Comparison of ENCODE assay signal across 8 mouse cellular contexts in the genomic region with DNA sequence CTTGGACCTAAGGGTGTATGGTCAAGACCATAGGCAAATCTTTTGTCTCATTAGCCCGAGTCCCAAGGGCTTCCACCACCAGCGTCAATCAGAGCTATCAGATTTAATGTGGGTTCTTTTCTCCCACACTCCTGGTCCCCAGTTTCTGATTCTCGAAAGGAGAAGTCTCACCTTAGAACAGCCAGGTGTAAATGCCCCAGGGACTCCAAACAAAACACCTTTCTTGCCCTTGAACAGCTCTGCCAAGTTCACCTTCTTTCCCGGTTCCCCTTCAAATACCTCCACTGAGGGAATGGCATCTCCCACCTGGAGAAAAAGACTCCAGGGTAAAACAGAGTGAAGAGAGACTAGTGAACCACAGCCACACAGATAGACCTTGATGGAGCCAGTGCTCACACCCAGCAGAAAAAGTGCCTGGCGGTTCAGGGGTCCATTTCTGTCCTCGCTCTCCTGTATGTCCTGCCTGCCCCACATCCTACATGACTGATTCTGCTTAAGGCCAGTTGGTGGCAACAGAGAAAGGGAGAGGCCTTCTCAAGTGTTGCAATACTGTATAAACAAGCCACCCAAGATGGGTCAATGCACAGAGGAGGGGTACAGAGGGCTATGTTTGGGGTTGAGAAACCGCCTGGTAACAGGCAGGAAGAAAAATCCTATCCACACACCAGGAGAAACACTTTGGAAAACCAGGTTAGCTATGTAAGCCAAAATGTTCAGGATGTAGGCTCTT. TPM values are rescaled to one million over a fixed set of nuclear protein-coding genes. Genes with fewer than 3 reads are reported as not detected.
DNase-seq lines count a peak whose midpoint lies in the region; ATAC-seq and TF ChIP-seq lines count a peak whose summit lies in the region.

No protein-coding gene starts in this region.

- H3K9ac ChIP-seq in kidney, embryonic 14.5 days (ENCODE audit: low read depth, low read length) = peak overlapping the region; percentile 72; the same call in 1 of the 2 replicates
- no peak overlapping the region for H3K9ac ChIP-seq in forebrain, embryonic 11.5 days (ENCODE audit: low read length)
- peak overlapping the region; percentile 2; the same call in 1 of the 2 replicates for H3K9ac ChIP-seq in limb, embryonic 14.5 days (ENCODE audit: low read depth, low read length, severe bottlenecking)
- peak overlapping the region; percentile 22; the same call in 1 of the 2 replicates for H3K9ac ChIP-seq in neural tube, embryonic 12.5 days

- peaks cover 44% of the 10 kb centered on the region for H3K36me3 ChIP-seq in kidney, embryonic 14.5 days (ENCODE audit: control insufficient read depth, insufficient read depth, low read length)
- peaks cover 9% of the 10 kb centered on the region for H3K36me3 ChIP-seq in forebrain, embryonic 11.5 days (ENCODE audit: control insufficient read depth, insufficient read depth, low read length)
- H3K36me3 ChIP-seq in limb, embryonic 14.5 days (ENCODE audit: control insufficient read depth, insufficient read depth, low read length) = peaks cover 43% of the 10 kb centered on the region
- peaks cover 42% of the 10 kb centered on the region for H3K36me3 ChIP-seq in neural tube, embryonic 12.5 days

- no peaks in the 10 kb centered on the region for H3K9me3 ChIP-seq in kidney, embryonic 14.5 days (ENCODE audit: control insufficient read depth, low read length)
- H3K9me3 ChIP-seq in forebrain, embryonic 11.5 days (ENCODE audit: control insufficient read depth, low read length) = no peaks in the 10 kb centered on the region
- no peaks in the 10 kb centered on the region for H3K9me3 ChIP-seq in limb, embryonic 14.5 days (ENCODE audit: control insufficient read depth, low read length)
- no peaks in the 10 kb centered on the region for H3K9me3 ChIP-seq in neural tube, embryonic 12.5 days

- WGBS in kidney, embryonic 14.5 days = 75% methylated on average over 7 of the region's 7 CpGs
- 89% methylated on average over 7 of the region's 7 CpGs for WGBS in forebrain, embryonic 11.5 days
- 83% methylated on average over 7 of the region's 7 CpGs for WGBS in limb, embryonic 14.5 days
- WGBS in neural tube, embryonic 12.5 days = 91% methylated on average over 7 of the region's 7 CpGs

- peaks cover 21% of the 10 kb centered on the region; the same call in 1 of the 2 replicates for H3K4me1 ChIP-seq in kidney, embryonic 14.5 days (ENCODE audit: control insufficient read depth, insufficient read depth, low read length)
- peaks cover 15% of the 10 kb centered on the region for H3K4me1 ChIP-seq in forebrain, embryonic 11.5 days (replicated peaks; ENCODE audit: control insufficient read depth, insufficient read depth, low read length)
- peaks cover 12% of the 10 kb centered on the region for H3K4me1 ChIP-seq in limb, embryonic 14.5 days (ENCODE audit: control insufficient read depth, insufficient read depth, low read length)
- H3K4me1 ChIP-seq in neural tube, embryonic 12.5 days = peaks cover 30% of the 10 kb centered on the region

- ATAC-seq in kidney, embryonic 14.5 days (ENCODE audit: low FRiP score, low TSS enrichment) = no peak
- ATAC-seq in forebrain, embryonic 11.5 days (replicated peaks; ENCODE audit: low FRiP score) = no peak
- ATAC-seq in limb, embryonic 14.5 days (ENCODE audit: low FRiP score, low read depth) = no peak
- no peak for ATAC-seq in neural tube, embryonic 12.5 days (ENCODE audit: low FRiP score, low read depth)
- no peak for ATAC-seq in megakaryocyte-erythroid progenitor cell, adult 5-6 weeks (replicated peaks; ENCODE audit: low FRiP score, low TSS enrichment, poor library complexity, severe bottlenecking)

- intact Hi-C loops in left cerebral cortex, postnatal 4 days (cut with DNase I) = loop anchor here (5.0 kb wide), 1 partner anchor 46 kb away; no protein-coding TSS in a partner anchor

- no peak for DNase-seq in kidney, postnatal 14 days
- no peak for DNase-seq in forebrain, embryonic 11.5 days (ENCODE audit: low spot score)
- DNase-seq in limb, embryonic 14.5 days (ENCODE audit: low spot score) = no peak
- DNase-seq in embryo, embryonic 10.5 days (ENCODE audit: low spot score) = no peak
- no peak for DNase-seq in left cerebral cortex, postnatal 4 days

- H3K27ac ChIP-seq in kidney, embryonic 14.5 days (ENCODE audit: low read depth, low read length) = no peak overlapping the region
- no peak overlapping the region for H3K27ac ChIP-seq in forebrain, embryonic 11.5 days (ENCODE audit: low read depth, low read length)
- no peak overlapping the region for H3K27ac ChIP-seq in limb, embryonic 14.5 days (replicated peaks; ENCODE audit: low read depth, low read length)
- no peak overlapping the region for H3K27ac ChIP-seq in neural tube, embryonic 12.5 days

- H3K4me3 ChIP-seq in kidney, embryonic 14.5 days (ENCODE audit: low read length) = peak overlapping the region; percentile 73
- H3K4me3 ChIP-seq in forebrain, embryonic 11.5 days (ENCODE audit: low read depth, low read length) = no peak overlapping the region
- peak overlapping the region; percentile 67 for H3K4me3 ChIP-seq in limb, embryonic 14.5 days (replicated peaks; ENCODE audit: low read length)
- H3K4me3 ChIP-seq in neural tube, embryonic 12.5 days = no peak overlapping the region

- H3K27me3 ChIP-seq in kidney, embryonic 14.5 days (ENCODE audit: control insufficient read depth, insufficient read depth, low read length) = no peaks in the 10 kb centered on the region
- H3K27me3 ChIP-seq in forebrain, embryonic 11.5 days (ENCODE audit: control insufficient read depth, insufficient read depth, low read length) = no peaks in the 10 kb centered on the region
- H3K27me3 ChIP-seq in limb, embryonic 14.5 days (ENCODE audit: control insufficient read depth, insufficient read depth, low read length) = no peaks in the 10 kb centered on the region
- H3K27me3 ChIP-seq in neural tube, embryonic 12.5 days (replicated peaks) = no peaks in the 10 kb centered on the region

- peak overlapping the region; percentile 88 for H3K4me2 ChIP-seq in kidney, embryonic 14.5 days (replicated peaks; ENCODE audit: low read depth, low read length)
- H3K4me2 ChIP-seq in forebrain, embryonic 11.5 days (ENCODE audit: low read depth, low read length, severe bottlenecking) = peak overlapping the region; percentile 93
- H3K4me2 ChIP-seq in limb, embryonic 14.5 days (replicated peaks; ENCODE audit: low read depth, low read length, severe bottlenecking) = peak overlapping the region; percentile 82
- peak overlapping the region; percentile 88 for H3K4me2 ChIP-seq in neural tube, embryonic 12.5 days (replicated peaks)

- no peak for TF ChIP-seq POLR2A in limb, embryonic 14.5 days (IDR thresholded peaks at IDR 0.05; ENCODE audit: borderline replicate concordance, extremely low read depth, insufficient read depth, insufficient read length)

RNA-seq across cellular contexts. Expression of gene Trmt112, which starts 1.5 kb away (rescaled TPM):
- polyA plus RNA-seq in kidney, embryonic 14.5 days (2014; fragmentation: Nextera tagmentation; extraction: Ambion mirVana) = 164 and 181 TPM in 2 replicates
- polyA plus RNA-seq in forebrain, embryonic 11.5 days (2014; fragmentation: Nextera tagmentation; extraction: Ambion mirVana) = 144 and 152 TPM in 2 replicates
- 163 and 164 TPM in 2 replicates for polyA plus RNA-seq in limb, embryonic 14.5 days (2012; rRNA removed)
- polyA plus RNA-seq in limb, embryonic 14.5 days (2014; fragmentation: Nextera tagmentation; extraction: Ambion mirVana) = 163 and 167 TPM in 2 replicates
- 123 and 125 TPM in 2 replicates for polyA plus RNA-seq in neural tube, embryonic 12.5 days (2016; fragmentation: Nextera tagmentation; extraction: Ambion mirVana)
- 10 to 100 TPM; 42.5 to 43.0 TPM for total RNA-seq in left cerebral cortex, postnatal 4 days (2021)
- total RNA-seq in megakaryocyte-erythroid progenitor cell, adult 5-6 weeks (2014; fragmentation: Nextera tagmentation) = 185 and 221 TPM in 2 replicates
- 235 and 364 TPM in 2 replicates for total RNA-seq in megakaryocyte-erythroid progenitor cell, adult 5-6 weeks (2017)

RNA-seq across cellular contexts. Expression of gene Prdx5, which starts 1.9 kb away (rescaled TPM):
- polyA plus RNA-seq in kidney, embryonic 14.5 days (2014; fragmentation: Nextera tagmentation; extraction: Ambion mirVana) = 177 and 235 TPM in 2 replicates
- 105 and 106 TPM in 2 replicates for polyA plus RNA-seq in forebrain, embryonic 11.5 days (2014; fragmentation: Nextera tagmentation; extraction: Ambion mirVana)
- polyA plus RNA-seq in limb, embryonic 14.5 days (2012; rRNA removed) = 145 and 173 TPM in 2 replicates
- polyA plus RNA-seq in limb, embryonic 14.5 days (2014; fragmentation: Nextera tagmentation; extraction: Ambion mirVana) = 245 and 269 TPM in 2 replicates
- 198 and 214 TPM in 2 replicates for polyA plus RNA-seq in neural tube, embryonic 12.5 days (2016; fragmentation: Nextera tagmentation; extraction: Ambion mirVana)
- total RNA-seq in left cerebral cortex, postnatal 4 days (2021) = 100 to 1,000 TPM; 203 to 204 TPM
- total RNA-seq in megakaryocyte-erythroid progenitor cell, adult 5-6 weeks (2014; fragmentation: Nextera tagmentation) = 76.5 and 87.1 TPM in 2 replicates
- total RNA-seq in megakaryocyte-erythroid progenitor cell, adult 5-6 weeks (2017) = 101 and 126 TPM in 2 replicates

RNA-seq across cellular contexts. Expression of gene Esrra, which starts 13.6 kb away (rescaled TPM):
- polyA plus RNA-seq in kidney, embryonic 14.5 days (2014; fragmentation: Nextera tagmentation; extraction: Ambion mirVana) = 5.2 and 9.0 TPM in 2 replicates
- 5.4 TPM in 2 replicates for polyA plus RNA-seq in forebrain, embryonic 11.5 days (2014; fragmentation: Nextera tagmentation; extraction: Ambion mirVana)
- 20.3 and 25.5 TPM in 2 replicates for polyA plus RNA-seq in limb, embryonic 14.5 days (2012; rRNA removed)
- 3.4 and 5.1 TPM in 2 replicates for polyA plus RNA-seq in limb, embryonic 14.5 days (2014; fragmentation: Nextera tagmentation; extraction: Ambion mirVana)
- polyA plus RNA-seq in neural tube, embryonic 12.5 days (2016; fragmentation: Nextera tagmentation; extraction: Ambion mirVana) = 17.5 and 20.4 TPM in 2 replicates
- 10 to 100 TPM; 30.4 to 32.7 TPM for total RNA-seq in left cerebral cortex, postnatal 4 days (2021)
- 14.1 and 18.9 TPM in 2 replicates for total RNA-seq in megakaryocyte-erythroid progenitor cell, adult 5-6 weeks (2014; fragmentation: Nextera tagmentation)
- total RNA-seq in megakaryocyte-erythroid progenitor cell, adult 5-6 weeks (2017) = 10.8 and 18.4 TPM in 2 replicates

RNA-seq across cellular contexts. Expression of gene Catsperz, which starts 17.2 kb away (rescaled TPM):
- polyA plus RNA-seq in kidney, embryonic 14.5 days (2014; fragmentation: Nextera tagmentation; extraction: Ambion mirVana) = 2.1 and 3.8 TPM in 2 replicates
- not detected in 2 replicates for polyA plus RNA-seq in forebrain, embryonic 11.5 days (2014; fragmentation: Nextera tagmentation; extraction: Ambion mirVana)
- polyA plus RNA-seq in limb, embryonic 14.5 days (2012; rRNA removed) = 2.8 and 5.6 TPM in 2 replicates
- 3.6 and 5.4 TPM in 2 replicates for polyA plus RNA-seq in limb, embryonic 14.5 days (2014; fragmentation: Nextera tagmentation; extraction: Ambion mirVana)
- polyA plus RNA-seq in neural tube, embryonic 12.5 days (2016; fragmentation: Nextera tagmentation; extraction: Ambion mirVana) = 0.91 and 2.0 TPM in 2 replicates
- total RNA-seq in left cerebral cortex, postnatal 4 days (2021) = 10 to 100 TPM in 1 of 2 experiments, 1 to 10 TPM in 1; 6.2 to 11.1 TPM
- total RNA-seq in megakaryocyte-erythroid progenitor cell, adult 5-6 weeks (2014; fragmentation: Nextera tagmentation) = not detected in 2 replicates
- total RNA-seq in megakaryocyte-erythroid progenitor cell, adult 5-6 weeks (2017) = not detected in 2 replicates

RNA-seq across cellular contexts. Expression of gene Kcnk4, which starts 26.3 kb away (rescaled TPM):
- polyA plus RNA-seq in kidney, embryonic 14.5 days (2014; fragmentation: Nextera tagmentation; extraction: Ambion mirVana) = 0.12 and 0.51 TPM in 2 replicates
- not detected in 2 replicates for polyA plus RNA-seq in forebrain, embryonic 11.5 days (2014; fragmentation: Nextera tagmentation; extraction: Ambion mirVana)
- 0.91 and 1.1 TPM in 2 replicates for polyA plus RNA-seq in limb, embryonic 14.5 days (2012; rRNA removed)
- 1.1 TPM in 2 replicates for polyA plus RNA-seq in limb, embryonic 14.5 days (2014; fragmentation: Nextera tagmentation; extraction: Ambion mirVana)
- 0.50 and 1.1 TPM in 2 replicates for polyA plus RNA-seq in neural tube, embryonic 12.5 days (2016; fragmentation: Nextera tagmentation; extraction: Ambion mirVana)
- 10 to 100 TPM; 13.8 to 15.5 TPM for total RNA-seq in left cerebral cortex, postnatal 4 days (2021)
- not detected in 2 replicates for total RNA-seq in megakaryocyte-erythroid progenitor cell, adult 5-6 weeks (2014; fragmentation: Nextera tagmentation)
- total RNA-seq in megakaryocyte-erythroid progenitor cell, adult 5-6 weeks (2017) = not detected in 2 replicates

Comparison
In these comparisons a context has a peak if more than half of its experiments do, and no peak if none do; other contexts are left out.
1. H3K4me3 ChIP-seq: peak in kidney, embryonic 14.5 days (single experiment) and limb, embryonic 14.5 days (single experiment); none in forebrain, embryonic 11.5 days (single experiment) and neural tube, embryonic 12.5 days (single experiment).
2. Peak in every context shown above with its lines, with median percentiles within 50 percentile points of each other: H3K4me2 ChIP-seq.